In the genomic region with DNA sequence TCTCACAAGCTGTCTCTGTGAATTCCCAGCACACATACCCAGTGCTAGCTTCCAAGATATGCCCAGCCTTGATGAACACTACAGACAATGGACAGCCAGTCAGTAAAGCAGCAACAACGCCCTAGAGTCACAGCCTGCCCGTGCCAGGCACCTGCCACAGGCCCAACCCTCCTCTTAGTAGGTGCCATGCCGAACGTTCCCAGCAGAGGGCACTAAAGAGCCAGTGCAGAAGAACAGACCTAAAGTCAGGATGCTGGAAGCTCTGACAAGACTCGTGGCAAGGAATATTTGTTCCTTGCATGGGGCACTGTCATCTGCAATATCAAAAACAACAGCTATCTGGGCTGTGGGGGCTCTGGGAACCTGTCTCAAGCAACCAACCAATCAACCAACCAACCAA, we compare ENCODE assay signal across 9 mouse cellular contexts. TPM values are rescaled to one million over a fixed set of nuclear protein-coding genes. Genes with fewer than 3 reads are reported as not detected.
A peak's percentile ranks its signal among the peaks of the same experiment; 100 is the strongest.
DNase-seq lines count a peak whose midpoint lies in the region; ATAC-seq and TF ChIP-seq lines count a peak whose summit lies in the region.
"Had no signal": no experiment of that assay in that cellular context is flagged by ENCODE, and none has a peak within 500 bp of the region (broad histone marks: within the 10 kb centered on the region; RNA-seq: fewer than 3 reads in every experiment).

No protein-coding gene starts in this region.

- no peak overlapping the region for H3K27ac ChIP-seq in intestine, embryonic 14.5 days (ENCODE audit: low read depth)
- no peak overlapping the region for H3K27ac ChIP-seq in intestine, embryonic 16.5 days (ENCODE audit: low read length)
- 0 out of 2 replicates have a peak overlapping the region, but pooled peaks have one; percentile 39 for H3K27ac ChIP-seq in forebrain, embryonic 14.5 days (ENCODE audit: low read depth, low read length)
- no peak overlapping the region for H3K27ac ChIP-seq in stomach, postnatal 0 days (replicated peaks)
- H3K27ac ChIP-seq: embryonic facial prominence, embryonic 15.5 days had no signal

- TF ChIP-seq POLR2A in myocyte (IDR thresholded peaks at IDR 0.05; ENCODE audit: insufficient read length, low read depth) = no peak

- no peak overlapping the region for H3K9ac ChIP-seq in intestine, embryonic 14.5 days (ENCODE audit: low read length)
- H3K9ac ChIP-seq in intestine, embryonic 16.5 days (ENCODE audit: low read depth, low read length) = no peak overlapping the region
- no peak overlapping the region for H3K9ac ChIP-seq in forebrain, embryonic 14.5 days (ENCODE audit: low read length)
- H3K9ac ChIP-seq in stomach, postnatal 0 days (ENCODE audit: low read length) = no peak overlapping the region
- H3K9ac ChIP-seq: embryonic facial prominence, embryonic 15.5 days had no signal

- no peak for TF ChIP-seq EP300 in stomach, postnatal 0 days (optimal IDR thresholded peaks at IDR 0.05)

- H3K4me3 ChIP-seq in intestine, embryonic 14.5 days (ENCODE audit: low read depth, low read length) = no peak overlapping the region
- no peak overlapping the region for H3K4me3 ChIP-seq in intestine, embryonic 16.5 days (ENCODE audit: low read length)
- no peak overlapping the region for H3K4me3 ChIP-seq in forebrain, embryonic 14.5 days (ENCODE audit: low read depth, low read length)
- H3K4me3 ChIP-seq in myocyte = no peak overlapping the region
- H3K4me3 ChIP-seq in stomach, postnatal 0 days (ENCODE audit: low read depth, low read length) = no peak overlapping the region
- H3K4me3 ChIP-seq: embryonic facial prominence, embryonic 15.5 days had no signal

- DNase-seq in intestine, embryonic 14.5 days (ENCODE audit: low spot score) = peak; percentile 96
- DNase-seq in brain, adult 2 months (ENCODE audit: low read depth, low spot score) = peak; percentile 93
- peak; percentile 77 for DNase-seq in forebrain, embryonic 14.5 days (ENCODE audit: low spot score)
- peak; percentile 92 for DNase-seq in induced T-regulatory cell, adult 2 months (ENCODE audit: low read depth)
- DNase-seq in left cerebral cortex, postnatal 4 days = peak; percentile 86
- peak; percentile 92 for DNase-seq in stomach, postnatal 0 days (ENCODE audit: low spot score)

- ATAC-seq in intestine, embryonic 14.5 days (replicated peaks; ENCODE audit: low FRiP score, low TSS enrichment, low read depth) = no peak
- ATAC-seq in intestine, embryonic 16.5 days = no peak
- no peak for ATAC-seq in forebrain, embryonic 14.5 days
- peak; percentile 8; the same call in 1 of the 2 replicates for ATAC-seq in stomach, postnatal 0 days (ENCODE audit: low FRiP score, low TSS enrichment)

- H3ac ChIP-seq in myocyte (ENCODE audit: control insufficient read depth, insufficient read length) = no peak overlapping the region

- WGBS in intestine, embryonic 14.5 days = 13% methylated on average over 5 of the region's 5 CpGs
- WGBS in intestine, embryonic 16.5 days = 8% methylated on average over 5 of the region's 5 CpGs
- WGBS in forebrain, embryonic 14.5 days = 9% methylated on average over 5 of the region's 5 CpGs
- 9% methylated on average over 5 of the region's 5 CpGs for WGBS in stomach, postnatal 0 days

- TF ChIP-seq CTCF in stomach, postnatal 0 days (IDR thresholded peaks at IDR 0.05; ENCODE audit: low read depth) = peak; percentile 99

- H3K27me3 ChIP-seq in intestine, embryonic 14.5 days (replicated peaks; ENCODE audit: control insufficient read depth, insufficient read depth, low read length) = no peaks in the 10 kb centered on the region
- H3K27me3 ChIP-seq in intestine, embryonic 16.5 days (replicated peaks; ENCODE audit: control insufficient read depth, insufficient read depth, low read length) = no peaks in the 10 kb centered on the region
- no peaks in the 10 kb centered on the region for H3K27me3 ChIP-seq in forebrain, embryonic 14.5 days (replicated peaks; ENCODE audit: control insufficient read depth, insufficient read depth, low read length)
- H3K27me3 ChIP-seq in myocyte (ENCODE audit: control insufficient read depth, insufficient read depth, insufficient read length) = no peaks in the 10 kb centered on the region
- no peaks in the 10 kb centered on the region for H3K27me3 ChIP-seq in stomach, postnatal 0 days (ENCODE audit: control insufficient read depth, insufficient read depth, low read length)
- H3K27me3 ChIP-seq: embryonic facial prominence, embryonic 15.5 days had no signal

- no peak overlapping the region for H3K4me2 ChIP-seq in intestine, embryonic 14.5 days (ENCODE audit: low read length)
- no peak overlapping the region for H3K4me2 ChIP-seq in intestine, embryonic 16.5 days (ENCODE audit: low read depth, low read length)
- no peak overlapping the region for H3K4me2 ChIP-seq in forebrain, embryonic 14.5 days (ENCODE audit: low read length)
- H3K4me2 ChIP-seq in myocyte (ENCODE audit: low read depth) = peak overlapping the region; percentile 13
- H3K4me2 ChIP-seq in stomach, postnatal 0 days (replicated peaks; ENCODE audit: low read depth) = no peak overlapping the region
- H3K4me2 ChIP-seq: embryonic facial prominence, embryonic 15.5 days had no signal

- no peaks in the 10 kb centered on the region for H3K9me3 ChIP-seq in intestine, embryonic 14.5 days (ENCODE audit: control insufficient read depth, low read length)
- no peaks in the 10 kb centered on the region for H3K9me3 ChIP-seq in intestine, embryonic 16.5 days (ENCODE audit: control insufficient read depth, low read length)
- no peaks in the 10 kb centered on the region for H3K9me3 ChIP-seq in forebrain, embryonic 14.5 days (replicated peaks; ENCODE audit: control insufficient read depth, low read length)
- H3K9me3 ChIP-seq in stomach, postnatal 0 days (ENCODE audit: control insufficient read depth, low read length) = no peaks in the 10 kb centered on the region
- H3K9me3 ChIP-seq: embryonic facial prominence, embryonic 15.5 days had no signal

- intact Hi-C loops in left cerebral cortex, postnatal 4 days (cut with DNase I) = no loop called here

- peaks cover 62% of the 10 kb centered on the region for H3K36me3 ChIP-seq in intestine, embryonic 14.5 days (ENCODE audit: control insufficient read depth, insufficient read depth, low read length)
- peaks cover 19% of the 10 kb centered on the region for H3K36me3 ChIP-seq in intestine, embryonic 16.5 days (ENCODE audit: control insufficient read depth, insufficient read depth, low read length)
- peaks cover 55% of the 10 kb centered on the region for H3K36me3 ChIP-seq in forebrain, embryonic 14.5 days (ENCODE audit: control insufficient read depth, insufficient read depth, low read length)
- H3K36me3 ChIP-seq in myocyte (ENCODE audit: control insufficient read depth, insufficient read depth) = peaks cover 36% of the 10 kb centered on the region
- peaks cover 27% of the 10 kb centered on the region for H3K36me3 ChIP-seq in stomach, postnatal 0 days (ENCODE audit: control insufficient read depth, insufficient read depth, low read length)

- H3K79me2 ChIP-seq in myocyte (ENCODE audit: control insufficient read depth, insufficient read depth) = peaks cover 66% of the 10 kb centered on the region

- peaks cover 21% of the 10 kb centered on the region for H3K4me1 ChIP-seq in intestine, embryonic 14.5 days (replicated peaks; ENCODE audit: control insufficient read depth, insufficient read depth, low read length)
- peaks cover 23% of the 10 kb centered on the region for H3K4me1 ChIP-seq in intestine, embryonic 16.5 days (ENCODE audit: control insufficient read depth, insufficient read depth, low read length)
- peaks cover 13% of the 10 kb centered on the region for H3K4me1 ChIP-seq in forebrain, embryonic 14.5 days (ENCODE audit: control insufficient read depth, insufficient read depth, low read length)
- peaks cover 3% of the 10 kb centered on the region; the same call in 1 of the 2 replicates for H3K4me1 ChIP-seq in stomach, postnatal 0 days (replicated peaks; ENCODE audit: control insufficient read depth, insufficient read depth)

TF ChIP-seq in myocyte, 11 proteins besides CTCF, POLR2A, EP300 and RAD21:
- TF ChIP-seq TCF12 (IDR thresholded peaks at IDR 0.05; ENCODE audit: insufficient read depth, poor library complexity, severe bottlenecking) (no peak), REST (IDR thresholded peaks at IDR 0.05; ENCODE audit: insufficient read depth, insufficient read length) (no peak), USF1 (IDR thresholded peaks at IDR 0.05; ENCODE audit: low read depth) (no peak), TCF3 (IDR thresholded peaks at IDR 0.05; ENCODE audit: insufficient read length, low read depth) (no peak), MYOD1 (IDR thresholded peaks at IDR 0.05; ENCODE audit: control insufficient read depth in 1 of 3, insufficient read length in 2 of 3, low read depth in 2 of 3) (peak in 2 of 3 experiments; percentile 34 to 69), POLR2AphosphoS2 (IDR thresholded peaks at IDR 0.05; ENCODE audit: insufficient read length, low read depth) (no peak), MYOG (IDR thresholded peaks at IDR 0.05; ENCODE audit: control insufficient read depth in 1 of 3, insufficient read depth in 1 of 3, insufficient read length in 2 of 3, low read depth in 2 of 3) (peak in 2 of 3 experiments; percentile 12 to 55), MAX (IDR thresholded peaks at IDR 0.05; ENCODE audit: low read depth) (no peak)

RNA-seq across cellular contexts. Expression of gene Ctbp1, which starts 4.2 kb away (rescaled TPM):
- polyA plus RNA-seq in intestine, embryonic 14.5 days (2014; fragmentation: Nextera tagmentation; extraction: Ambion mirVana) = 343 and 359 TPM in 2 replicates
- polyA plus RNA-seq in intestine, embryonic 16.5 days (2015; fragmentation: Nextera tagmentation; extraction: Ambion mirVana) = 181 and 223 TPM in 2 replicates
- 497 and 526 TPM in 2 replicates for polyA plus RNA-seq in forebrain, embryonic 14.5 days (2014; fragmentation: Nextera tagmentation; extraction: Ambion mirVana)
- total RNA-seq in left cerebral cortex, postnatal 4 days (2021) = 100 to 1,000 TPM; 311 TPM
- polyA plus RNA-seq in myocyte (2012; fragmentation: generic; extraction: Trizol) = 231 TPM
- 157 and 165 TPM in 2 replicates for polyA plus RNA-seq in stomach, postnatal 0 days (2015; fragmentation: Nextera tagmentation; extraction: Ambion mirVana)

RNA-seq across cellular contexts. Expression of gene Spon2, which starts 52.3 kb away (rescaled TPM):
- 17.3 and 19.3 TPM in 2 replicates for polyA plus RNA-seq in intestine, embryonic 14.5 days (2014; fragmentation: Nextera tagmentation; extraction: Ambion mirVana)
- 35.1 and 37.0 TPM in 2 replicates for polyA plus RNA-seq in intestine, embryonic 16.5 days (2015; fragmentation: Nextera tagmentation; extraction: Ambion mirVana)
- polyA plus RNA-seq in forebrain, embryonic 14.5 days (2014; fragmentation: Nextera tagmentation; extraction: Ambion mirVana) = 2.4 TPM in 2 replicates
- 1 to 10 TPM; 2.4 to 2.7 TPM for total RNA-seq in left cerebral cortex, postnatal 4 days (2021)
- polyA plus RNA-seq in myocyte (2012; fragmentation: generic; extraction: Trizol) = 5.5 TPM
- polyA plus RNA-seq in stomach, postnatal 0 days (2015; fragmentation: Nextera tagmentation; extraction: Ambion mirVana) = 41.2 and 43.6 TPM in 2 replicates
